Mouse (Mus musculus) bone marrow, adult 2 months (tissue): ENCODE data around the gene Pla2g1b. TPM values are rescaled to one million over a fixed set of nuclear protein-coding genes. Genes with fewer than 3 reads are reported as not detected.

Experiments
- H3K27ac ChIP-seq: fragments of 200-500 bp; 2 replicates; pipeline ENCODE4 v1.5.1; 2012; ENCODE audit warnings: low read depth, mild to moderate bottlenecking, control low read depth, inconsistent platforms, low read length; ENCODE audit not compliant: control insufficient read depth, poor library complexity, insufficient read depth
- H3K4me1 ChIP-seq: fragments of 200-500 bp; 2 replicates; pipeline ENCODE4 v1.6.1; 2011; ENCODE audit warnings: low read length; ENCODE audit not compliant: control insufficient read depth, insufficient read depth
- H3K4me3 ChIP-seq: fragments of 200-500 bp; replicated peaks from 2 replicates; pipeline ENCODE3; 2011; ENCODE audit warnings: mild to moderate bottlenecking, low read depth, low read length, control low read depth; ENCODE audit not compliant: control insufficient read depth
- CTCF ChIP-seq: fragments of 200-500 bp; IDR thresholded peaks from 2 replicates; pipeline ENCODE4 v1.5.1; 2011; ENCODE audit warnings: low read length, control low read depth; ENCODE audit not compliant: control insufficient read depth, insufficient read depth
- POLR2A ChIP-seq: fragments of 200-500 bp; IDR thresholded peaks from 2 replicates; pipeline ENCODE4 v1.6.1; 2011; ENCODE audit warnings: low read depth, mild to moderate bottlenecking, control low read depth, low read length, borderline replicate concordance; ENCODE audit not compliant: control insufficient read depth
- WGBS: fragments of 180-500 bp; shearing (Covaris S2); methylation state at CpG from one replicate; pipeline ENCODE4 v1.1.7; 2018; 5-methylcytosine and 5-hydroxymethylcytosine counted together
- polyA plus RNA-seq: library from polyadenylated mRNA; stranded (reverse); fragments of >200 nt; gene quantifications from 2 replicates; pipeline ENCODE4 v1.2.4, GENCODE M21; 2011; ENCODE audit warnings: low replicate concordance; ENCODE audit not compliant: missing spikeins, insufficient read depth, insufficient read length

The Pla2g1b gene
- polyA plus RNA-seq, 1 experiment = 10.3 TPM

GRCm38 (mm10) chr5:115458918-115459317, 7.1 kb upstream of the Pla2g1b start:
- Histone ChIP-seq H3K27ac (no peak overlapping the region), H3K4me3 (no peak overlapping the region), H3K4me1 (no peaks in the 10 kb centered on the region)
- TF ChIP-seq POLR2A (no peak), CTCF (no peak)
- 66% methylated on average over 13 of the region's 13 CpGs for WGBS

GRCm38 (mm10) chr5:115464408-115465115, 1.5 kb upstream of the Pla2g1b start:
- TF ChIP-seq POLR2A (no peak), CTCF (no peak)
- H3K27ac ChIP-seq = no peak overlapping the region
- no peak overlapping the region for H3K4me3 ChIP-seq
- 84% methylated on average over 18 of the region's 18 CpGs for whole genome bisulfite sequencing
- no peaks in the 10 kb centered on the region for H3K4me1 ChIP-seq

DNA sequence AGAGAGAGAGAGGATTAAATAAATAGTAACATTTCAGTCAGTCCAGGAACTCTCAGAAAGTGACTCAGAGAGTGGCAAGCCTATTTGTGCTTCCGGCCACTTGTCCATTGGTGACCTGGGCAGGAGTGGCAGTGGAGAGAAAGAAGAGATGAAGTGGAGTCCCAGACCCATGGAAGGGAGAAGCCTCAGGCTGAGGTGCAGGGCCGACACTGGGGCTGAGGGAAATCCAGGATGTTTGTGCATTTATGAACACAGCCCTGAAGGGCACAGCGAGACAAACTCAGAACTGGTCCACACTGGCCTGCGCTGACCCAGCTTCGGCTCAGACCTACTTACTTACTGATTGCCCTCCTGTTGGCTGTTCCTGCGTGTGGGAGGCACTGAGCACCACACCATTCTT, 3.7 kb downstream of the Pla2g1b start:
- H3K27ac ChIP-seq = no peak overlapping the region
- H3K4me3 ChIP-seq = no peak overlapping the region
- TF ChIP-seq CTCF (no peak), POLR2A (no peak)
- 70% methylated on average over 6 of the region's 6 CpGs for WGBS
- no peaks in the 10 kb centered on the region for H3K4me1 ChIP-seq

DNA sequence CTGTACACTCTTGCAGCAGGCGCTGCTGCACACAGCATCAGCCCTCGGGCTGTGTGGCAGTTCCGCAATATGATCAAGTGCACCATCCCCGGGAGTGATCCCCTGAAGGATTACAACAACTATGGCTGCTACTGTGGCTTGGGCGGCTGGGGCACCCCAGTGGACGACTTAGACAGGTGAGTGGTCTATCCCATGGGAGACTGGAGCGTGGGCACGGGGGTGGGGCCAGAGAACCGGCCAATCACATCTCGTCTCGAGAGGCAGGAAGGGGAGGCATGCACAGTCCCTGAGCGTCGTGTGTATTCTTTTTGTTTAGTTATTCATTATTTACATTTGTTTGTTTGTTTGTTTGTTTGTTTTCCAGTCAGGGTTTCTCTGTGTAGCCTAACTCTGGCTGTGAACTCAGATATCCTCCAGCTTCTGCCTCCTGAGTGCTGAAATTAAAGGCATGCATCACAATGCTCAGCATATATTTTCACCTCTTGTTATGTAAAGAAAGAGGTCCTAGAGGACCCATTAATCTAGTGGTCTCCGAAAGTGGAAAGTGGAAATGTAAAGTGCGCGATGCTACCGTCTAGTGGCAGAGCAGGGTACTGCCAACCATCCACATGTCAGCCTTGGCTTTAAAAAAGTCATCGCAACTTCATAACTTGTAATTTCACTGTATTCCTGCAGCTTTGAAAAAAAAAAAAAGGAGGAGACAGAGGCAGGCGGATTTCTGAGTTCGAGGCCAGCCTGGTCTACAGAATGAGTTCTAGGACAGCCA, 4.9 kb downstream of the Pla2g1b start:
- H3K4me3 ChIP-seq = no peak overlapping the region
- H3K27ac ChIP-seq = no peak overlapping the region
- no peaks in the 10 kb centered on the region for H3K4me1 ChIP-seq
- TF ChIP-seq CTCF (peak; percentile 73), POLR2A (no peak)
- WGBS = 33% methylated on average over 20 of the region's 20 CpGs

DNA sequence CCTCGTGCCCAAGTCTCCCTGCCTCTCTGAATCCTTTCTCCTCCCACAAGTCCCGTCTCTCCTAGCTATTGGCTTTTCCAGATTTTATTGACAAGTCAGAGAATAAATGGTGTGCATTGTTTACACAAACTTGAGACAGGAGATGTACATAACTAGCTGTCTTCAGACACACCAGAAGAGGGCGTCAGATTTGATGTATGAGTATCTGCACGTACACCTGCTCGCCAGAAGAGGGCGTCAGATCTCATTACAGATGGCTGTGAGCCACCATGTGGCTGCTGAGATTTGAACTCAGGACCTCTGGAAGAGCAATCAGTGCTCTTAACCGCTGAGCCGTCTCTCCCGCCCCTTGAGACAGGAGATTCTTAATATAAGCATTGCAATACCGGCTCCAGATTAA, 7.1 kb downstream of the Pla2g1b start:
- no peaks in the 10 kb centered on the region for H3K4me1 ChIP-seq
- no peak overlapping the region for H3K4me3 ChIP-seq
- 63% methylated on average over 10 of the region's 10 CpGs for WGBS
- TF ChIP-seq CTCF (0 out of 2 replicates have a peak, but pooled peaks have one; percentile 2), POLR2A (no peak)
- no peak overlapping the region for H3K27ac ChIP-seq

- WGBS = 40% methylated on average over 22 of the region's 22 CpGs
- TF ChIP-seq CTCF = no peak
- TF ChIP-seq POLR2A = no peak
- H3K4me1 ChIP-seq = no peaks in the 10 kb centered on the region
- peak overlapping the region; percentile 29 for H3K4me3 ChIP-seq
- no peak overlapping the region for H3K27ac ChIP-seq
Observed at GRCm38 (mm10) chr5:115474174-115474828, 8.2 kb downstream of the Pla2g1b start.

DNA sequence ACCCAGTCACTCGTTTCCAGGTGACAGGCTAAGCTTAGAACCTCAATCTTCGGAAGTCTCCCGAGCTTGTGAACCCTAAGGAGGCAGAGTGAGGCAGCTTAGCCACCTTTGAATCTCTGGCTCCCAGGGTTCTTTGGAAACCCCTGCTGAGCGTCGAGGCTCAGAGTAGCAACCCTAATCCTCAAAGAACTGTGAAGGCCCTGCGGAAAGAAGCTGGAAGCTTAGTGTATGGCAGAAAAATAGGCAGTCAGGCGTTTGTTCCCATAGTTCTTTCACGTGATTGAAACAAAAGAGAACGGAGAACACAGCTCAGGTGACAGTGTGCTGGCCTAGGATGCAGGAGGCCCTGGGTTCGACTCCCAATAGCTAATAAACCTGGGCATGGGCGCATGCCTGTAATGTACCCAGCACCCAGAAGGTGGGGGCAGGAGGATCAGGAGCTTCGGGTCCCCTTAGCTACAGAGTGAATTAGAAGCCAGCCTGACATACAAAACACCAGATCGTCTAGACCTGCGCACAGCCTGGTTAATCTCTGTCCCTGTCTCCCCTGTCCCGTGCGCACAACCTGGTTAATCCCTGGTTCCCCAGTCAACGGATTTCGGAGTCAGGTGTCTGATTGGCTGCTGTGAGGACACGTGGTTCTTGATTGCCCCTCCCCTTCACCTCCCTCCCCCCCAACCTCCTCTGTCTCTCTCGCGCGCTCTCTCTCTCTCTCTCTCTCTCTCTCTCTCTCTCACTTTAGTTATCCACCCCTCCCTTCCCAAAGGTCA, 9.5 kb downstream of the Pla2g1b start:
- peak overlapping the region; percentile 46 for H3K4me3 ChIP-seq
- no peaks in the 10 kb centered on the region for H3K4me1 ChIP-seq
- TF ChIP-seq POLR2A (no peak), CTCF (no peak)
- WGBS = 36% methylated on average over 22 of the region's 22 CpGs
- no peak overlapping the region for H3K27ac ChIP-seq

DNA sequence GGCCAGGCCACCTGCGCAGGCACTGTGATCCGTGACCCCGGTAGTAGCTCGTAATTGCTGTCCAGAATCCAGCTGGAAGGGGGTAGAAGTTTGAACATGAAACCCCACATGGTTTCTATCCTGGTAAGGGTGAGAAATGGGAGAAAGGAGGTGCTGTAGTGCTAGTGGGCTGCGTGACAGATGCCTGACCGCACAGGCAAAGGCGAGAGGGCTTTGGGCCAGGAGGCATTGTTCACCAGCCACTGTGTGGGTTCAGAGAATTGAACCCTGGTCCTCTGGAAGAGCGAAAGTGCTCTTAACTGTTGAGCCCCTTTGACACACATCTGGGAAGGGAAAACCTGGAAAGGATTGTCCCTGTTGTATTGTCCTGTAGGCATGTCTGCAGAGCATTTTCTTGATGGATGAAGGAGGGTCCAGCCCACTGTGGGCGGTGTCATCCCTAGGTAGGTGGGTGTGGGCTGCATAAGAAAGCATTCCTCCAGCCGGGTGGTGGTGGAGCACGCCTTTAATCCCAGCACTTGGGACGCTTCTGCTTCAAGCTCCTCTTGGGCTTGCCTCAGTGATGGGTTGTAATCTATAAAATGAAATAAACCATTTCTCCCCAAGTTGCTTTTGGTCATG, 10.2 kb downstream of the Pla2g1b start:
- TF ChIP-seq CTCF (no peak), POLR2A (no peak)
- no peaks in the 10 kb centered on the region for H3K4me1 ChIP-seq
- no peak overlapping the region for H3K27ac ChIP-seq
- H3K4me3 ChIP-seq = no peak overlapping the region
- 63% methylated on average over 12 of the region's 12 CpGs for WGBS
